Mouse (Mus musculus) neural tube, embryonic 14.5 days (tissue): ENCODE measurements around the gene Grb14. TPM values are rescaled to one million over a fixed set of nuclear protein-coding genes. Genes with fewer than 3 reads are reported as not detected.

Experiments used
- ATAC-seq: fragments of 200-750 bp; cut with Nextera tagmentation; 2 replicates; pipeline ENCODE4 v1.8.0; 2017; ENCODE audit warnings: low read depth, mild to moderate bottlenecking, moderate TSS enrichment, moderate library complexity
- H3K27ac ChIP-seq: fragments of 300-500 bp; sonication (generic); 2 replicates; pipeline ENCODE4 v1.5.1; 2014; ENCODE audit warnings: low read depth, mild to moderate bottlenecking, control low read depth, low read length, moderate library complexity, mixed read lengths
- H3K27me3 ChIP-seq: fragments of 300-500 bp; sonication (generic); 2 replicates; pipeline ENCODE4 v1.6.1; 2014; ENCODE audit warnings: low read length; ENCODE audit not compliant: control insufficient read depth, insufficient read depth
- H3K36me3 ChIP-seq: fragments of 300-500 bp; sonication (generic); 2 replicates; pipeline ENCODE4 v1.6.1; 2014; ENCODE audit warnings: low read length, mixed read lengths; ENCODE audit not compliant: control insufficient read depth, insufficient read depth
- H3K4me1 ChIP-seq: fragments of 300-500 bp; sonication (generic); 2 replicates; pipeline ENCODE4 v1.6.1; 2014; ENCODE audit warnings: low read length; ENCODE audit not compliant: control insufficient read depth, insufficient read depth
- H3K4me2 ChIP-seq: fragments of 300-500 bp; sonication (generic); 2 replicates; pipeline ENCODE4 v1.6.1; 2014; ENCODE audit warnings: mild to moderate bottlenecking, low read depth, low read length, control low read depth
- H3K4me3 ChIP-seq: fragments of 300-500 bp; sonication (generic); 2 replicates; pipeline ENCODE4 v1.5.1; 2014; ENCODE audit warnings: low read depth, low read length, control low read depth, mixed read lengths
- H3K9ac ChIP-seq: fragments of 300-500 bp; sonication (generic); replicated peaks from 2 replicates; pipeline ENCODE4 v1.6.1; 2014; ENCODE audit warnings: low read depth, mild to moderate bottlenecking, control low read depth, low read length, mixed read lengths
- H3K9me3 ChIP-seq: fragments of 300-500 bp; sonication (generic); 2 replicates; pipeline ENCODE4 v1.6.1; 2016; ENCODE audit warnings: low read length; ENCODE audit not compliant: control insufficient read depth
- WGBS: fragments of 180-500 bp; shearing (Covaris S2); extraction: QIAGEN DNeasy Blood & Tissue Kit; methylation state at CpG from one replicate; pipeline ENCODE4 v1.1.7; 2014; 5-methylcytosine and 5-hydroxymethylcytosine counted together
- polyA plus RNA-seq: library from polyadenylated mRNA; unstranded; fragments of >200 nt; fragmentation: Nextera tagmentation; extraction: Ambion mirVana; gene quantifications from 2 replicates; pipeline ENCODE4 v1.2.1, GENCODE M21; 2014

The Grb14 gene
- polyA plus RNA-seq, result 23.2 and 27.2 TPM in 2 replicates

GRCm38 (mm10) chr2:65024887-65025286 is at the start of gene Grb14:
Gene Grb14 (minus strand): TSS chr2:65024987.
- WGBS, result 93% methylated on average over 1 of the region's 1 CpGs
- ATAC-seq, result no peak
- Histone ChIP-seq H3K27ac (no peak within 1 kb of the TSS), H3K27me3 (no peaks in the 10 kb centered on the region), H3K4me1 (peaks cover 3% of the 10 kb centered on the region; the same call in 1 of the 2 replicates), H3K9ac (no peak within 1 kb of the TSS), H3K4me3 (no peak within 1 kb of the TSS), H3K4me2 (no peak within 1 kb of the TSS), H3K36me3 (no peaks in the 10 kb centered on the region), H3K9me3 (no peaks in the 10 kb centered on the region)

- H3K9me3 ChIP-seq, result no peaks in the 10 kb centered on the region
- H3K9ac ChIP-seq, result no peak overlapping the region
- 65% methylated on average over 3 of the region's 3 CpGs for WGBS
- H3K27me3 ChIP-seq, result no peaks in the 10 kb centered on the region
- H3K4me2 ChIP-seq, result no peak overlapping the region
- no peaks in the 10 kb centered on the region for H3K4me1 ChIP-seq
- H3K36me3 ChIP-seq, result no peaks in the 10 kb centered on the region
- H3K4me3 ChIP-seq, result no peak overlapping the region
- no peak overlapping the region for H3K27ac ChIP-seq
- no peak for ATAC-seq
Observed at GRCm38 (mm10) chr2:65072205-65072604, 47.4 kb upstream of the Grb14 start.

DNA sequence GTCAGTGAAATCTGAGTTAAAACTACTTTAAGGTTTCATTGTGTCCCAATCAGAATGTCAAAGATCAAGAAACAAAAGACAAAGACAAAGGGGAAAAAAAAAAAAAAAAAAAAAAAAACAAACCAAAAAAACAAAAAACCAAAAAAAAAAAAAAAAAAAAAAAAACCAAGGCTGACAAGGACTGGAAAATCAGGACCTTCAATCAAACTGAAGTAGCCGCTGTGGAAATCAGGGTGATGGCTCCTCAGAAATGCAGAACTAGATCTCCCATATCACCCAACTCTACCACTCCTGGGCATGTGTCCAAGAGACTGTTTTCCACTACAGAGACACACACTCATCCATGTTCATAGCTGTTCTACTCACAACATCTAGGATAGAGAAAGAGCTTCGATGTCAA is 29.0 kb upstream of the Grb14 start:
- Histone ChIP-seq H3K9ac (no peak overlapping the region), H3K27me3 (no peaks in the 10 kb centered on the region), H3K36me3 (no peaks in the 10 kb centered on the region), H3K4me1 (no peaks in the 10 kb centered on the region), H3K27ac (no peak overlapping the region), H3K4me2 (no peak overlapping the region), H3K4me3 (no peak overlapping the region), H3K9me3 (no peaks in the 10 kb centered on the region)
- no peak for ATAC-seq
- WGBS, result 94% methylated on average over 2 of the region's 2 CpGs

DNA sequence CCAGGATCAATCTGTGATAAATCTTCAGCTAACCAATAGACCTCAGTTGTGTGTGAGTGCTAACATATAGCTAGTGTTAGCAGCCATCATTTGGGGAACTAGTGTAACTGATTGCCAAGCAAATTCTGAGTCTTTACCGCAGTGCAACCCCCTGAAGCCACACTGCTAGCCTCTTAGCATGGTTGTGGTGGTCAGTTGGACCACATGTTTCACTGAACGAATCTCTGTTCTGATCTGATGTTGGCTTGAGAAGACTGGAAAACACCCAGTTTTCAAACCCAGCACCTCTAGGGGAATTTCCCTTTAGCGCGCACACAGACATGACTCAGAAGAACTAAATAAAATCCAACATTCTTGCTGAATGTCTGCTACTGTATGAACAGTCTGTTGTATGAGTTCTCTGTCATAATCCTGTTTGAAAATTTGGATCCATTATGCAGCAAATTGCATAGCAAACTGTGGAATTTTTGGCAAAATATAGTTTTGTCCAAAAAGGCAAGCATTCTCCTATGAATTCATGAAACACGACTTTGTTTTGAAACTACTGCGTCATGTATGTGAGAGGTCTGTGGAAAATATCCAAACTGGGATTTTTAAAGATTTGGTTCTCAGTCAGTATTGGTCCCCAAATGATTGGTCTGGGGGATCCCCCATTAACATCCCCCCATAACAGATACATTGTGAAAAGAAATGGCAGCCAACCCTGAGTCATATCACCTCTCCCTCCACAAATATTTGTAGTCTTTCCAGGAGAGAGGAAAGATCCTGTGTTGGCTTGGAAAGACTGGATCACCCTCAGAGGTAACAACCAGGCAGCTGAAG is 27.6 kb upstream of the Grb14 start:
- Histone ChIP-seq H3K4me3 (no peak overlapping the region), H3K4me1 (no peaks in the 10 kb centered on the region), H3K27ac (no peak overlapping the region), H3K9ac (no peak overlapping the region), H3K9me3 (no peaks in the 10 kb centered on the region), H3K27me3 (no peaks in the 10 kb centered on the region), H3K36me3 (no peaks in the 10 kb centered on the region), H3K4me2 (no peak overlapping the region)
- WGBS, result 93% methylated on average over 6 of the region's 6 CpGs
- ATAC-seq, result no peak

- WGBS, result 98% methylated on average over 3 of the region's 3 CpGs
- H3K27me3 ChIP-seq, result no peaks in the 10 kb centered on the region
- H3K4me3 ChIP-seq, result no peak overlapping the region
- no peaks in the 10 kb centered on the region for H3K36me3 ChIP-seq
- no peak overlapping the region for H3K4me2 ChIP-seq
- no peaks in the 10 kb centered on the region for H3K4me1 ChIP-seq
- no peak overlapping the region for H3K27ac ChIP-seq
- ATAC-seq, result no peak
- H3K9ac ChIP-seq, result no peak overlapping the region
- no peaks in the 10 kb centered on the region for H3K9me3 ChIP-seq
Observed at GRCm38 (mm10) chr2:65050776-65051175, 26.0 kb upstream of the Grb14 start.

DNA sequence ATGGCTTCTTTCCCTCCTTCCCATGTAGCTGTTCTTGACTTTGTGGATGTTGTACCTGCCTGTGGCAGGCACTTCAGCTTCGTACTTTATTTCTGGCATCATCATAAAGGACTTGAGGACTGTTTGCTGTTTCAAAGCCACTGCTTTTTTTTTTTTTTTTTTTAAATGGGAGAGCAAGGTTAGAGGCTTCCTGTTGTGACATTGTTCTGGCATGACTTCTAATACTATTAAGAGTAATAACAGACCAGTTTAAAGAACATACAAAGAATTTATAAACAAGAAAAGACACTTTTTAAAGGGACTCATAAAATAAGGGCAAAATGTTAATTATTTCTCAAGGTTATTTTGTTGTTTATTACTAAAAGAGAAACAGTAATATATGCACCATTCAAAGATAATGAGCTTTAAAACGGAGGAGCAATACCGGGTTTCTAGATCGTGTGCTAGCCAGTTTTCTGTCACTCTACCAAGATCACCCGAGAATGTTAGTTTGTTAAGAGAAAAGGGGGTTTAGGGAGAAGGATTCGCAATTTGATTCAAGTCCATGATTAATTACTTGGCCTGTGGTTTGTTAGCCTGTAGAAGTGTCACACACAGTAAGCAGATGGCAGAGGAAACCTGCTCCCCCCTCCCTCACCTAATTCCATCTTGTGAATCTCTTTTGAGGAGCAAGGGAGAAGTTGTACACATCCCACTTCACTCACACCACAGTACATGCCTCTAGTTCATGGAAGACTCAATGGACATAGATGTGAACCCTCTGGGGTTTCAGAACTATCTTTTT is 23.6 kb upstream of the Grb14 start:
- Histone ChIP-seq H3K4me2 (no peak overlapping the region), H3K9ac (no peak overlapping the region), H3K4me3 (no peak overlapping the region), H3K27ac (no peak overlapping the region), H3K4me1 (no peaks in the 10 kb centered on the region), H3K27me3 (no peaks in the 10 kb centered on the region), H3K36me3 (no peaks in the 10 kb centered on the region), H3K9me3 (no peaks in the 10 kb centered on the region)
- ATAC-seq, result no peak
- 60% methylated on average over 6 of the region's 6 CpGs for WGBS

GRCm38 (mm10) chr2:65038164-65038563 is 13.4 kb upstream of the Grb14 start:
- Histone ChIP-seq H3K36me3 (no peaks in the 10 kb centered on the region), H3K4me3 (no peak overlapping the region), H3K9ac (no peak overlapping the region), H3K4me1 (no peaks in the 10 kb centered on the region), H3K9me3 (no peaks in the 10 kb centered on the region), H3K27me3 (no peaks in the 10 kb centered on the region), H3K4me2 (no peak overlapping the region), H3K27ac (no peak overlapping the region)
- WGBS, result 31% methylated on average over 4 of the region's 4 CpGs
- ATAC-seq, result no peak

- no peak overlapping the region for H3K27ac ChIP-seq
- no peaks in the 10 kb centered on the region for H3K27me3 ChIP-seq
- no peak overlapping the region for H3K4me2 ChIP-seq
- H3K4me1 ChIP-seq, result no peaks in the 10 kb centered on the region
- no peak overlapping the region for H3K4me3 ChIP-seq
- H3K9ac ChIP-seq, result no peak overlapping the region
- 26% methylated on average over 8 of the region's 8 CpGs for WGBS
- no peaks in the 10 kb centered on the region for H3K9me3 ChIP-seq
- no peak for ATAC-seq
- no peaks in the 10 kb centered on the region for H3K36me3 ChIP-seq
Observed at GRCm38 (mm10) chr2:65037546-65037945, 12.8 kb upstream of the Grb14 start.
